Mouse (Mus musculus) brown adipose tissue, adult 24 weeks (tissue): ENCODE measurements around the gene Tmem39a. TPM values are rescaled to one million over a fixed set of nuclear protein-coding genes. Genes with fewer than 3 reads are reported as not detected.

ENCODE experiments used
- H3K27ac ChIP-seq: fragments of 200-500 bp; replicated peaks from 2 replicates; pipeline ENCODE4 v1.5.1; 2012; ENCODE audit warnings: low read depth, mild to moderate bottlenecking, low read length
- H3K4me1 ChIP-seq: fragments of 200-500 bp; 2 replicates; pipeline ENCODE4 v1.6.1; 2012; ENCODE audit warnings: low read length, mixed read lengths; ENCODE audit not compliant: control insufficient read depth, insufficient read depth, insufficient read length
- H3K4me3 ChIP-seq: fragments of 200-500 bp; 2 replicates; pipeline ENCODE4 v1.5.1; 2012; ENCODE audit warnings: low read depth, mild to moderate bottlenecking, low read length, moderate library complexity; ENCODE audit not compliant: insufficient read depth
- polyA plus RNA-seq: library from polyadenylated mRNA; stranded (reverse); fragments of >200 nt; gene quantifications from 2 replicates; pipeline ENCODE4 v1.2.4, GENCODE M21; 2012; ENCODE audit not compliant: missing spikeins, insufficient read depth, insufficient read length

Gene Tmem39a
- polyA plus RNA-seq, 1 experiment, result 24.1 TPM

DNA sequence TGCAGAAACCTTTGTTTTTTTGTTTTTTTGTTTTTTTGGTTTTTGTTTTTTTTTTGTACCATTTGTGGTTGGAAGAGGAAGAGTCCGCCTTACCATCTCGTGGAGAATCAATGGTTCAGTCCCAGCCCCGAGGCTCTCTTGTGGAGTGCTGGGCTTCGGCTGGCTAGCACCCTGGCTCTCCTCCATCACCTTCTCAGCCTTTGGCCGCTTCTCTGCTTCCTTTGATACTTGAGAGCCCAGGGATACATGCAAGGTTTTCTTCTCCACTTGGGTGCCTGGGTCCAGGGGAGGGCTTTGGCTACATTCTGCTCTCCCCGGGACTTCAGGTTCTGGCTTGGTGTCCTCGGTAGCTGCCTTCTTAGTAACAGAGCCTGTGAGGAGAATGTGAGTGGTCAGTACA, 48.0 kb downstream of the Tmem39a start:
- H3K27ac ChIP-seq, result no peak overlapping the region
- no peak overlapping the region for H3K4me3 ChIP-seq
- H3K4me1 ChIP-seq, result no peaks in the 10 kb centered on the region

- Histone ChIP-seq H3K27ac (no peak overlapping the region), H3K4me1 (no peaks in the 10 kb centered on the region), H3K4me3 (no peak overlapping the region)
Measured at GRCm38 (mm10) chr16:38608687-38609086, 50.2 kb downstream of the Tmem39a start.

DNA sequence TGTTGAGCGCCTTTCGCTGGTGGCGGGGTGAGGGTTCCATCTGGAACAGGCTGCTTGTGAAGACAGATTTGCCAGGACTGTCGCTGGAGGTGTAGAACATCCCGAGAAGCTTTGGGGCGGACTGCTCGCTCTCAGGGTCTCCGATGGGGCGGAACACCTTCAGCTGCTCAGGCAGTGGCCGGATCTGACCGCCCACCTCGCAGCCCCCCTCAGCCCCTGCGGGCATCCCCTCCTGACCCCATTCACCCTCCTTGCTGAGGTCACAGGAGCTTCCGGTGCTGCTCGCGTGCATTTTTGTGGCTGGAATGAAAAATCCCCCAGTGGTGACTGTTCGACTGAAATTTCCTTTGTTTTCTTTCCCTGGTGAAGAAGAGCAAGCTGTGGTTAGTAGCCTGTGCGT, 50.6 kb downstream of the Tmem39a start:
- no peak overlapping the region for H3K4me3 ChIP-seq
- no peak overlapping the region for H3K27ac ChIP-seq
- H3K4me1 ChIP-seq, result no peaks in the 10 kb centered on the region

- Histone ChIP-seq H3K4me1 (no peaks in the 10 kb centered on the region), H3K4me3 (no peak overlapping the region), H3K27ac (no peak overlapping the region)
Measured at GRCm38 (mm10) chr16:38612646-38613045, 54.1 kb downstream of the Tmem39a start.

DNA sequence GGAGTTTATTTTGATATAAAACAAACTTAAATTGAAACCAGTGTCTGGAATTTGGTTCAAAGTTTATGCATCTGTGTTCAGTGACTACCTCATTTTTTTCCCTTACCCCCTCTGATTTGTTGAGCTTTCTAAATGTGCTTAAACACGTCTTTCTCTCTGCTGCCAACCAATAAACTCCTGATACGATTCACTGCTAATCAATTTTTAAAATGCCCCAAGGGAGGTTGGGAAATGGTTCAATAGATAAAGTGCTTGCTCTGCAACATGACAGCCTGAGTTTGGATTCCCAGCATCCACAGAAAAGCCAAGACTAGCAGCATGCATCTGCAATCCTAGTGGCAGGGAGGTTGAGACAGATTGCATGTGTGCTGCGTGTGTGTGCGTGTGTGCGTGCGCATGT, 55.1 kb downstream of the Tmem39a start:
- no peak overlapping the region for H3K27ac ChIP-seq
- H3K4me3 ChIP-seq, result no peak overlapping the region
- H3K4me1 ChIP-seq, result no peaks in the 10 kb centered on the region

DNA sequence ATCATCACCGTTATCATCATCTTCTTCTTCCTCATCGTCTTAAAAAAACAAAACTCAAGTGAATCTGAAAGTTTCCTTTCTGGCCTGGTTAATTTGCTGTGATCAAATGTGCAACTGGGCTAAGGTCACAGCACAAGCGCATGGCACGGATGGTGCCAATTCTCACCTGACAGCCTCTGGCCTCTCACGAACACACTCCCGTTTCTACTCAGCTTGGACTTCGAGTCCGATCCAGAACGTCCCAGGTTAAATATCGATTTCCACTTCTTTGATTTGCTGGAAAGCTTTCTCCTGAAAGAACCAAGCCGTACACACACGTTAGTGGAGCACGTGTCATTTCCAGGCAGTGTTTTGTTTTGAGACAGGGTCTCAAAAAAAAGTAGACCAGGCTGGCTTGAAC, 59.5 kb downstream of the Tmem39a start:
- H3K4me1 ChIP-seq, result peaks cover 11% of the 10 kb centered on the region
- H3K27ac ChIP-seq, result no peak overlapping the region
- H3K4me3 ChIP-seq, result no peak overlapping the region

DNA sequence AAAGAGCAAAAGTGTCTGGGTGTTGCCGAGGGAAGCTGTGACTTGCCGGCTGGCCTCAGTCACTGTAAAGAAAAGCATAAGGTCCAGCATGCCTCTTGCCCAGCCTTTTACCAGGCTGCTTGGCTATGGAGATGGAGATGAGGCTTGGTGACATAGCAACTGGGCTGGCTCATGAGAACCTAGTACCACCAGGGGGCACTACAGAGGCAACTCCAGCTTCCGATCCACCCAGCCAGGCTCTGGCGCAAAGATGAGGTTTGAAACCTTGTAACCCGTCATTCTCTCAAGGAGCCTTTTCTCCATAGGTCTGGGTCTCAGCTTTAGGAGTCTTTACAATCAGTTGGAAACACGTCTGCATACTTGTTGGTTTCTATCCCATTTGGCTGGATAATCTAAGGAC, 60.6 kb downstream of the Tmem39a start:
- Histone ChIP-seq H3K4me1 (peaks cover 11% of the 10 kb centered on the region), H3K27ac (no peak overlapping the region), H3K4me3 (no peak overlapping the region)

DNA sequence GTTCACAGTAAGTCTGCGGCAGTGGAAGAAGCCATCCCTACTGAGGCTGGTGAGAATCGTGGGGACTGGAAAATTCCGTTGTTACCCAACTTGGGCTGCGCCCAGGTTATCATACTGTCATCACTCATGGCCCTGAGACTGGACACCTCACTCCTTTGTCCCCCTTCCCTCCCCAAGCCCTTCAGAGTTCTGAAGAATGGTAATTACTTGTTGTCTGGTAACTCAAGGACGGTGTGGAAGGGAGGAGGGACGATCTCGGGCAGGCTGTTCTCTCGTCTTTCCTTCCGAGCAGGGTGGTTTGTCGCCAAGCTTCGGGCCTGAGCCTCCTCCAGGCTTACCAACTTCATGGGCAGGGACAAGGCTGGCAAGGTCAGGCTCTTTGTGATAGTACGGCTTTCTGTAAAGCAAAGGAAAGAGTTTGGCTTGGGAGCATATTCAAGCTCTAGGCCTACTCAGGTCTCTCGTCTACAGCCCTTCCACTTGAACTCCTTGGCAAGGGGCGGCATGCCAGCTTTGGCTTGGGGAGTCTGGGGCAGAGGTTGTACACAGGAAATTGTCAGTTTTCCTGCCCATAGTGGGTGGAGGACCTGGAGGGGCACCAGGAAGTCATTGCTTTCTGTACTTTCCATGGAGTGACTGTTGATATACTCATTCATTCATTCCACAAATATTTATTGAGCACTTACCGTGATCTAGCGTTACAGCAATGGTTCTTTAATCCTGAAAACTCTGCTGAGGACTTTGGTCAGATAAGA, 62.4 kb downstream of the Tmem39a start:
- H3K27ac ChIP-seq, result peak overlapping the region; percentile 64
- H3K4me3 ChIP-seq, result no peak overlapping the region
- peaks cover 15% of the 10 kb centered on the region for H3K4me1 ChIP-seq

GRCm38 (mm10) chr16:38622283-38622682, 63.8 kb downstream of the Tmem39a start:
- H3K4me1 ChIP-seq, result peaks cover 15% of the 10 kb centered on the region
- peak overlapping the region; percentile 72 for H3K27ac ChIP-seq
- no peak overlapping the region for H3K4me3 ChIP-seq

- Histone ChIP-seq H3K4me3 (no peak overlapping the region), H3K27ac (no peak overlapping the region), H3K4me1 (peaks cover 15% of the 10 kb centered on the region)
Measured at GRCm38 (mm10) chr16:38624303-38624702, 65.8 kb downstream of the Tmem39a start.

DNA sequence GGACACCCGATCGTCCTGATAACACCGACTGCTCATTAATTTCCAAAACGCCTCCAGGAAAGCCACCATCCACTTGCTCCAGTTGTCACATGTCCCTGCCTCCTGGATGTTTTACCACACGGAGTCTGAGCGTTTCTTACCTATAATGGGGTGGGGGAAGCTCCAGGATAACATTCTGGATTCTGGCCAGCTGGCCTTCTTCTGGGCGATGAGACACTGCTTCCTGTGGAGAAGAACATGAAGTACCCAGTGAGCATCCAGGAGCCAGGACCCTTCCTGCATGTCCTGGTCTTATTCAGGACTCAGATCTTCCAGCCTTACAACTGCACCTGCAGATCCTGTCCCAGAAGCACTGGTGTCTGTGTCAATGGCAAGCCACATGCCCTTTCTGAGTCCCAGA, 66.9 kb downstream of the Tmem39a start:
- no peak overlapping the region for H3K4me3 ChIP-seq
- peak overlapping the region; percentile 68 for H3K27ac ChIP-seq
- peaks cover 15% of the 10 kb centered on the region for H3K4me1 ChIP-seq

DNA sequence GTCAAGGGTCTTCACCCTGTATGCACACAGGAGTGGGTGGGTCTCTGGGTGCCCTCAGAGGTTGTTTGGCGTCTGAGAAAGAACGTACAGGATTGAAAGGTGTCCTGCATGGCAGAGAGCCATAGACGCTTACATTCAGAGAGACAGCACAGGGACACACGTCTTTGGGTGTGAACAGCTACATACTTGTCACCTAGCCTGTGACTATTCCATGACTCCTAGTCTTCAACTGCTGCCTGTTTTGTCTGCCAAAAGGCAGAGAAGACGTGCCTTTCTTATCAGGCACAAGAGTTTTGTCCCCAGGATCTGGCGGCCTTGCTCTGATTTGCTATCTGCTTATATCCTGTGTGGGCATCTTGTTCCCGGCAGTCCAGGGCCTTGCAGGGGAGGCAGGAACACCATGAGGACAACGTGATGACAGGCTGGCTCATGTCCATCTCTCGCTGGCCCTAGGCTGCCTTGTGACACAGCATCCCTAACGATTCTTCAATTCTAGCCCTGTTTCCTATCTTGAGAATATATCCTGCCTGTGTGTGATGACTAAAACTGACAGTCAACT, 67.4 kb downstream of the Tmem39a start:
- Histone ChIP-seq H3K27ac (peak overlapping the region; percentile 68), H3K4me1 (peaks cover 13% of the 10 kb centered on the region), H3K4me3 (no peak overlapping the region)

DNA sequence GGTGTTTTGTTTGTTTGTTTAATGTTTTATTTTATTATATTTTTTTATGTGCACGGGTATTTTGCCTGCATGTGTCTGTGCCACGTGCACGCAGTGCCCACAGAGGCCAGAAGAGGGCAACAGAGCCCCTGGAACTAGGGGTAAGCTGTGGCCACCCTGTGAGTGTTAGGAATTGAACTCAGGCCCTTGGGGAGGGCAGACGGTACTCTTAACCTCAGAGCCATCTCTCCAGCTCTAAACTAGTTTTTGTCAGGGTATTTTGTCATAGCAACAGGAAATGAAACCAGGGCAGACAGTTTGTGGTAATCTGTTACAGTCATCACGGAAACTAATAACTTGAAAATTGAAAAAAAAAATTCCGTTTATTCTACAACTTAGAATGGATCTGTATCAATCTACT, 73.6 kb downstream of the Tmem39a start:
- H3K4me1 ChIP-seq, result peaks cover 6% of the 10 kb centered on the region; the same call in 1 of the 2 replicates
- no peak overlapping the region for H3K27ac ChIP-seq

DNA sequence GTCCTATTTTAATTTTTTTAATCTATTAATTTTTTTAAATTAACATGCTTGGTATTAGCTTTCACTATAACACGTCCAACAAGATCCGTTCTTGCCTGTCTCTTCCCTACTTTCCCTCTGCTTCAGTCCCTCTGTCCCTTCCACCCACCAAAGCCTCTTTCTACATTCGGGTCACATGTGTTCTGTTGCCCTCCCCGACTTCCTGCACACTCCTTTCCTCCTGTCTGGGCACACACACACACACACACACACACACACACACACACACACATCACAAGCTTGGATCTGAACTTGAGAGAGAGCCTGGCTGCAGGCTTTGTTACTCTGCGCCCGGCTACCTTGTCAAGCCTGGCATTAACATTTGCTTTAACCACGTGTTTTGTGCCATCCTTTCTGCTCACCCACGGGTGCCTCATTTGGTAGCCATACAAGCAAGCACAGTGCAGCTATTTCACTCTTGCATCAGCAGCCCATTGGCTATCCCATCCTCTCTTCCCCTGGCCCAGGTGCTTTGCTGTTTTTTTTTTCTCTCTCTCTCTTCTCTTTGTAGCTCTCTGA, 77.4 kb downstream of the Tmem39a start:
- no peak overlapping the region for H3K27ac ChIP-seq
- peaks cover 6% of the 10 kb centered on the region; the same call in 1 of the 2 replicates for H3K4me1 ChIP-seq

More for the DNA sequence above, 73.6 kb downstream of the Tmem39a start:
- H3K4me3 ChIP-seq, result no peak overlapping the region

GRCm38 (mm10) chr16:38636682-38637081, 78.2 kb downstream of the Tmem39a start:
- Histone ChIP-seq H3K27ac (peak overlapping the region; percentile 33; the same call in 1 of the 2 replicates), H3K4me3 (no peak overlapping the region), H3K4me1 (peaks cover 6% of the 10 kb centered on the region; the same call in 1 of the 2 replicates)

More for the DNA sequence above, 77.4 kb downstream of the Tmem39a start:
- H3K4me3 ChIP-seq, result no peak overlapping the region

DNA sequence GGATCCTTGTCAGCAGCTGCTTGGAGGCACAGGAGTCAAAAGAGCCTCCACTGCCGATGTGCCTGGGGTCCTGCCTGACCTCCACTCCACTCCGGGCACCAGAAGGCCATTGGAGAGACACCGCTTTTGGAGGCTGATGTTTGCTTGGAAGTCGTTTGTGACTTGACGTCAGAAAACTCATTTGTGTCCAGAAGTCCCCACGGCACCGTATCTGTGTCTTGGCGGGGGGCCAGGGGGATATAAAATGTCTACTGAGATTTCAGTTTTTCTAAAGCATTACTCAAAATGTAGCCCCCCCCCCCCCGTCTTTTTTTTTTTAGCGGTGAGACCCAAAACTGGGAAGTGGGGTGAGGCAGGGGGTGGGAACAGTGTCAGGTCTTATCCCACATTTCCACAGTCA, 78.6 kb downstream of the Tmem39a start:
- Histone ChIP-seq H3K4me3 (no peak overlapping the region), H3K4me1 (peaks cover 8% of the 10 kb centered on the region; the same call in 1 of the 2 replicates), H3K27ac (0 out of 2 replicates have a peak overlapping the region, but pooled peaks have one; percentile 33)
